ENCODE assay signal across 34 mouse cellular contexts in genomic region chr5:141393846-141394245, GRCm38 (mm10).
"Had no signal": no experiment of that assay in that cellular context is flagged by ENCODE, and none has a peak within 500 bp of the region (broad histone marks: within the 10 kb centered on the region; RNA-seq: fewer than 3 reads in every experiment).

No protein-coding gene starts in this region.

- H3K4me2 ChIP-seq: heart, embryonic 11.5 days; heart, embryonic 13.5 days; heart, embryonic 15.5 days; hindbrain, embryonic 12.5 days; hindbrain, embryonic 13.5 days; hindbrain, embryonic 14.5 days; hindbrain, embryonic 15.5 days; intestine, embryonic 15.5 days; kidney, embryonic 15.5 days had no signal

- ATAC-seq: hindbrain, embryonic 16.5 days; hindbrain, postnatal 0 days; inflammation-experienced regulatory T-cells, adult 6 months; intestine, embryonic 15.5 days; intestine, embryonic 16.5 days; intestine, postnatal 0 days had no signal

- H3K36me3 ChIP-seq: heart, embryonic 13.5 days; heart, embryonic 15.5 days; hindbrain, embryonic 10.5 days; hindbrain, embryonic 12.5 days; hindbrain, embryonic 13.5 days; hindbrain, embryonic 15.5 days; intestine, embryonic 15.5 days; kidney, embryonic 15.5 days had no signal

- H3K4me3 ChIP-seq: heart, embryonic 13.5 days; heart, embryonic 15.5 days; hindbrain, embryonic 10.5 days; hindbrain, embryonic 12.5 days; hindbrain, embryonic 13.5 days; hindbrain, embryonic 15.5 days; intestine, embryonic 15.5 days; kidney, embryonic 15.5 days; layer of hippocampus, adult 2 months; left cerebral cortex, adult 2 months had no signal

- H3K27me3 ChIP-seq: heart, embryonic 13.5 days; heart, embryonic 15.5 days; hindbrain, embryonic 12.5 days; hindbrain, embryonic 13.5 days; hindbrain, embryonic 15.5 days; intestine, embryonic 15.5 days; kidney, embryonic 15.5 days had no signal

- H3K9ac ChIP-seq: heart, embryonic 13.5 days; heart, embryonic 15.5 days; hindbrain, embryonic 12.5 days; hindbrain, embryonic 13.5 days; hindbrain, embryonic 14.5 days; hindbrain, embryonic 15.5 days; intestine, embryonic 15.5 days; kidney, embryonic 15.5 days had no signal

- H3K9me3 ChIP-seq: heart, embryonic 13.5 days; heart, embryonic 15.5 days; hindbrain, embryonic 10.5 days; hindbrain, embryonic 12.5 days; hindbrain, embryonic 13.5 days; hindbrain, embryonic 15.5 days; intestine, embryonic 15.5 days; kidney, embryonic 15.5 days had no signal

- DNase-seq: heart, postnatal 10 days; heart, postnatal 14 days; heart, postnatal 36 days; heart, postnatal 4 days; kidney, adult 11 months; kidney, adult 18-20 months; kidney, adult 2 months; kidney, adult 8-10 months; kidney, adult 9 months; kidney, postnatal 10 days; kidney, postnatal 14 days; kidney, postnatal 25 days; kidney, postnatal 36 days; kidney, postnatal 4 days; layer of hippocampus, adult 9-11 months; layer of hippocampus, postnatal 36 days had no signal

- H3K4me1 ChIP-seq: heart, embryonic 15.5 days; hindbrain, embryonic 13.5 days; hindbrain, embryonic 15.5 days; intestine, embryonic 15.5 days had no signal

- H3K27ac ChIP-seq: heart, embryonic 13.5 days; heart, embryonic 15.5 days; hindbrain, embryonic 10.5 days; hindbrain, embryonic 12.5 days; hindbrain, embryonic 13.5 days; hindbrain, embryonic 14.5 days; hindbrain, embryonic 15.5 days; hindbrain, postnatal 0 days; intestine, embryonic 15.5 days; kidney, embryonic 15.5 days; kidney, postnatal 0 days; layer of hippocampus, adult 2 months; left cerebral cortex, adult 2 months had no signal
